Comparison of ENCODE assay signal across 14 mouse cellular contexts in genomic region chrX:106165089-106165488, GRCm38 (mm10). TPM values are rescaled to one million over a fixed set of nuclear protein-coding genes. Genes with fewer than 3 reads are reported as not detected.
A peak's percentile ranks its signal among the peaks of the same experiment; 100 is the strongest.
DNase-seq lines count a peak whose midpoint lies in the region; ATAC-seq and TF ChIP-seq lines count a peak whose summit lies in the region.
"Had no signal": no experiment of that assay in that cellular context is flagged by ENCODE, and none has a peak within 500 bp of the region (broad histone marks: within the 10 kb centered on the region; RNA-seq: fewer than 3 reads in every experiment).

No protein-coding gene starts in this region.

- intact Hi-C loops in heart, adult 2 months (cut with DNase I): no loop called here

- peak; percentile 35 for TF ChIP-seq CTCF in heart, adult 2 months (IDR thresholded peaks at IDR 0.05)
- TF ChIP-seq CTCF in liver, postnatal 0 days (IDR thresholded peaks at IDR 0.05; ENCODE audit: low read depth): peak; percentile 66

- no peak for DNase-seq in heart, adult 2 months
- DNase-seq in heart, adult 9 months (ENCODE audit: low spot score in 2 of 2): no peak
- DNase-seq in 3T3-L1 (ENCODE audit: low read depth, low spot score) (peak; percentile 72), NIH3T3 (ENCODE audit: low read depth) (peak; percentile 64)
- DNase-seq in liver, postnatal 0 days: no peak
- no peak for DNase-seq in urinary bladder, postnatal 10 days (ENCODE audit: low spot score)
- no peak for DNase-seq in kidney, postnatal 36 days
- DNase-seq in thymus, adult 18-20 months: no peak
- DNase-seq: cerebellum, adult 9-10 months; heart, postnatal 36 days; kidney, adult 9 months; spleen, adult 18-20 months had no signal

- H3K4me1 ChIP-seq in heart, adult 2 months (ENCODE audit: control insufficient read depth, insufficient read depth, low read length): no peaks in the 10 kb centered on the region
- H3K4me1 ChIP-seq in liver, postnatal 0 days (ENCODE audit: insufficient read depth): no peaks in the 10 kb centered on the region
- H3K4me1 ChIP-seq: embryonic facial prominence, embryonic 12.5 days; forebrain, embryonic 13.5 days had no signal

- no peak overlapping the region for H3K4me2 ChIP-seq in liver, postnatal 0 days (ENCODE audit: low read depth, low read length)
- H3K4me2 ChIP-seq: embryonic facial prominence, embryonic 12.5 days; forebrain, embryonic 13.5 days had no signal

- no peaks in the 10 kb centered on the region for H3K9me3 ChIP-seq in liver, postnatal 0 days (ENCODE audit: low read length)
- H3K9me3 ChIP-seq: embryonic facial prominence, embryonic 12.5 days; forebrain, embryonic 13.5 days had no signal

- H3K79me2 ChIP-seq in heart, adult 2 months (replicated peaks; ENCODE audit: control insufficient read depth, insufficient read depth, low read length): no peaks in the 10 kb centered on the region

- H3K27ac ChIP-seq in heart, adult 2 months: no peak overlapping the region
- peak overlapping the region; percentile 29; the same call in 1 of the 2 replicates for H3K27ac ChIP-seq in liver, postnatal 0 days (ENCODE audit: low read depth)
- H3K27ac ChIP-seq: embryonic facial prominence, embryonic 12.5 days; forebrain, embryonic 13.5 days had no signal

- ATAC-seq in liver, postnatal 0 days: peak; percentile 53
- ATAC-seq: forebrain, embryonic 13.5 days had no signal

- H3K4me3 ChIP-seq in heart, adult 2 months: no peak overlapping the region
- H3K4me3 ChIP-seq in liver, postnatal 0 days (ENCODE audit: low read depth, low read length): no peak overlapping the region
- H3K4me3 ChIP-seq: embryonic facial prominence, embryonic 12.5 days; forebrain, embryonic 13.5 days had no signal

- no peak for TF ChIP-seq POLR2A in heart, adult 2 months (IDR thresholded peaks at IDR 0.05; ENCODE audit: insufficient read depth, low read depth, low read length)

- WGBS in heart, adult 2 months: 61% methylated on average over 1 of the region's 1 CpGs
- 50% methylated on average over 1 of the region's 1 CpGs for WGBS in liver, postnatal 0 days (ENCODE audit: insufficient replicate concordance)

- TF ChIP-seq EP300 in heart, adult 2 months (IDR thresholded peaks at IDR 0.05; ENCODE audit: insufficient read depth, low read depth, low read length): no peak
- TF ChIP-seq EP300 in liver, postnatal 0 days (IDR thresholded peaks at IDR 0.05; ENCODE audit: low read depth): no peak

- H3K36me3 ChIP-seq in heart, adult 2 months (ENCODE audit: control insufficient read depth, insufficient read depth, low read length): no peaks in the 10 kb centered on the region
- H3K36me3 ChIP-seq in liver, postnatal 0 days (replicated peaks; ENCODE audit: insufficient read depth, low read length): no peaks in the 10 kb centered on the region
- H3K36me3 ChIP-seq: embryonic facial prominence, embryonic 12.5 days had no signal

- no peak overlapping the region for H3K9ac ChIP-seq in heart, adult 2 months (ENCODE audit: low read depth, low read length)
- H3K9ac ChIP-seq in liver, postnatal 0 days (replicated peaks): no peak overlapping the region
- H3K9ac ChIP-seq: embryonic facial prominence, embryonic 12.5 days; forebrain, embryonic 13.5 days had no signal

- no peaks in the 10 kb centered on the region for H3K27me3 ChIP-seq in heart, adult 2 months (ENCODE audit: control insufficient read depth, insufficient read depth, low read length)
- H3K27me3 ChIP-seq in liver, postnatal 0 days (ENCODE audit: insufficient read depth, low read length): no peaks in the 10 kb centered on the region
- H3K27me3 ChIP-seq: embryonic facial prominence, embryonic 12.5 days; forebrain, embryonic 13.5 days had no signal

RNA-seq across cellular contexts. Expression of gene Pgk1, which starts 21.8 kb away (rescaled TPM):
- 100 to 1,000 TPM; 424 to 456 TPM for total RNA-seq in heart, adult 2 months (2021)
- 237 and 484 TPM in 2 replicates for polyA plus RNA-seq in heart, adult 2 months (2012; rRNA removed)
- polyA plus RNA-seq in liver, postnatal 0 days (2015; fragmentation: Nextera tagmentation; extraction: Ambion mirVana): 192 and 201 TPM in 2 replicates

RNA-seq across cellular contexts. Expression of gene Tlr13, which starts 22.1 kb away (rescaled TPM):
- total RNA-seq in heart, adult 2 months (2021): 1 to 10 TPM; 1.7 to 1.8 TPM
- 0.57 and 0.82 TPM in 2 replicates for polyA plus RNA-seq in heart, adult 2 months (2012; rRNA removed)
- polyA plus RNA-seq in liver, postnatal 0 days (2015; fragmentation: Nextera tagmentation; extraction: Ambion mirVana): 1.2 and 1.5 TPM in 2 replicates

RNA-seq across cellular contexts. Expression of gene Taf9b, which starts 55.9 kb away (rescaled TPM):
- total RNA-seq in heart, adult 2 months (2021): 10 to 100 TPM in 1 of 2 experiments, 1 to 10 TPM in 1; 8.2 to 10.1 TPM
- polyA plus RNA-seq in heart, adult 2 months (2012; rRNA removed): 8.0 and 13.5 TPM in 2 replicates
- polyA plus RNA-seq in liver, postnatal 0 days (2015; fragmentation: Nextera tagmentation; extraction: Ambion mirVana): 2.4 and 2.5 TPM in 2 replicates

Comparison
In these comparisons a context has a peak if more than half of its experiments do, and no peak if none do; other contexts are left out.
1. DNase-seq: peak in 3T3-L1 (single experiment) and NIH3T3 (single experiment); none in heart, adult 2 months (0 of 2), heart, adult 9 months (0 of 2), liver, postnatal 0 days (single experiment), urinary bladder, postnatal 10 days (single experiment), kidney, postnatal 36 days (0 of 2) and thymus, adult 18-20 months (0 of 2).